Mouse (Mus musculus) thymus, adult 2 months (tissue): ENCODE measurements around the gene Apol9b.

ENCODE experiments used
- CTCF ChIP-seq: fragments of 200-500 bp; IDR thresholded peaks from 2 replicates; pipeline ENCODE4 v1.5.1; 2012; ENCODE audit warnings: mild to moderate bottlenecking, control low read depth, low read length, moderate library complexity, borderline replicate concordance; ENCODE audit not compliant: control insufficient read depth, poor library complexity, insufficient read depth; ENCODE audit errors: extremely low read depth
- POLR2A ChIP-seq: fragments of 200-500 bp; IDR thresholded peaks from 2 replicates; pipeline ENCODE4 v1.6.1; 2012; ENCODE audit warnings: mild to moderate bottlenecking, low read length, control low read depth, moderate library complexity; ENCODE audit not compliant: control insufficient read depth, poor library complexity, insufficient read depth; ENCODE audit errors: extremely low read depth

GRCm38 (mm10) chr15:77757586-77758226 is 28.9 kb downstream of the Apol9b start:
- TF ChIP-seq CTCF: no peak
- TF ChIP-seq POLR2A: no peak
